Mouse (Mus musculus): ENCODE measurements around the gene Lrrc10. TPM values are rescaled to one million over a fixed set of nuclear protein-coding genes. Genes with fewer than 3 reads are reported as not detected.
A peak's percentile ranks its signal among the peaks of the same experiment; 100 is the strongest.
"Not testable (repeated sequence)": the region's sequence is repeated elsewhere in the genome, so short reads cannot be mapped to it uniquely, and the experiment has no call there.

Lrrc10 gene
- total RNA-seq, 2 experiments from 2014 or later: not detected

DNA sequence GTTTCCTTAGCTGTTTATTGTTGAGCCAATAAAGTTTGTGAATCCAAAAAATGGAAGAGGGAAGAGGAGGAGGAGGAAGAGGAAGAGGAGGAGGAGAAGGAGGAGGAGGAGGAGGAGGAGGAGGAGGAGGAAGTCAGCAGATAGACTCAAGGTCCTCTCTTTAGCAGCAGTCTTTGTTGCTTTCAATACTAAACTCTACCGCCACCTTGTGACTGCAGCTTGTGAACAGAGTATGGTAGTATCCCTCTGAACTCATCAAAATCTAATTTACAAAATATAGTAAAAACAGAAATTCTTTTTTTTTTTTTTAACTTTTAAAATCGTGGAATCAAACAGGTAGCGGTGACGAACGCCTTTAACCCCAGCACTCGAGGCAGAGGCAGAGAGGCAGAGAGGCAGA lies 4.8 kb upstream of the Lrrc10 start:
- no peak for ATAC-seq (replicated peaks; ENCODE audit: low FRiP score, poor library complexity, severe bottlenecking)

DNA sequence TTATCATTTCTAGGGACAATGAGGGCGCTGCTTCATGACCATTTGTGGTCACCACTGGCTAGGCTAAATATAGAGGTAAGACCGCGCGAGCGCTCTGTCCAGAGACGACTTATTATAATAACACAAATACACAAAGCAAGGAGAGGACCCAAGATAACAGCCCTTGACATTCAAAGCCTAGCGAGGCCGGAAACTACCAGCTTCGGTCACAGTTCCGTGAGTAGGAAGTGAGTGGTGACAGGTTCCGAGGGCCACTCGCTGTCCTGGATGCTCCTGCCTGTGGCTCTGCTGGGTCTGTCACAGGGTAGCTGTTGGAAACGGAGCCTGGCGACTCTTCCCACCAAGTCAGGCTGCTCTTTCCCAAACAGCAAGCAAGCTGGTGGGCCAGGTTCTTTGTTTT lies 2.8 kb upstream of the Lrrc10 start:
- ATAC-seq (replicated peaks; ENCODE audit: low FRiP score, poor library complexity, severe bottlenecking): no peak

DNA sequence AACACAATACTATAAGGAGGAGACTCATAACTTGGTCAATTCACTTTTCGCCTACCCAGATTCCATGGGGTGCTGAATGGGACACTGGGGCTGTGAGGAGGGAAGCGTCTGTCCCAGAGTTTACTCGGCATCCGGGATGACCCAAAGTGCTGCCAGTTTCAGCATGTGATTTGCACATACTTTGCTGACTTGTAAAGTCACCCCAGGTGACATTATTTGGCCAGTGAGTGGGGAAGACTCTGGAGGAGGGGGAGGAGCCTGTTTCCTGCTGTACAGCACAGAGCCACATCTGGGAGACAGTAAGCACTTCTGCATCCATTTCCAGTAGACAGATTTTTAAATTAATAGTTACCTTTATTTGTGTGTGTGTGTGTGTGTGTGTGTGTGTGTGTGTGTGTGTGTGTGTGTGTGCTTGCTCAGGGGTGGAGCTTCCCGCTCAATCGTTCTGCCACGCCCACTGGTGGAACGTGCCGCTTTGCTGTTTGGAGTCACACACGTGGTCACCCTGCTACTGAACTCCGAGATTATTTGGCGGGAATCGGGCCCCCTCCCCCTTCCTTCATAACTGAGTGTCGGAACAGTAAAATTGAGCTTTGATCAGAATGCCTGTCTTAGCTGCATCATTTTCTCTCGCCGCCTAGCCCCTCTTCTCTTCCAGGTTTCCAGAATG lies 1.5 kb upstream of the Lrrc10 start:
- not testable (repeated sequence) for ATAC-seq (replicated peaks; ENCODE audit: low FRiP score, poor library complexity, severe bottlenecking)

DNA sequence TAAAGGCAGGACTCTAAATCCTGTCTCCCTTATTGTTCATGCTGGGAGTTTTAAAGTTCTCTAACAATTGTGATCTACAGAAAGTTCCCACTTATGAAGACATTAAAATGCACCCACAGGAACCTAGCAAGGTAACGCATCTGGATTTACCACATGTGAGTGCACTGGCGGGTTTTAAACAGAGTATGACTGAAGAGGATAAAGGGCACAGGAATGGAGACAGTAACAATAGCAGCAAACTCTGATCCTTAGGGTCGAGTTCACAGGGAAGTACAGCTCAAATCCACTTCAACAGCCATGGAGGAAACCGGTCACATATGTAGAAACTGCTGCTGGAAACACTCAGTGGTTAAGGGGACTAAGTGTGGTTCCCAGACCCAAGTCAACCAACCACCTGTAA lies 4.1 kb downstream of the Lrrc10 start:
- ATAC-seq (replicated peaks; ENCODE audit: low FRiP score, poor library complexity, severe bottlenecking): no peak

DNA sequence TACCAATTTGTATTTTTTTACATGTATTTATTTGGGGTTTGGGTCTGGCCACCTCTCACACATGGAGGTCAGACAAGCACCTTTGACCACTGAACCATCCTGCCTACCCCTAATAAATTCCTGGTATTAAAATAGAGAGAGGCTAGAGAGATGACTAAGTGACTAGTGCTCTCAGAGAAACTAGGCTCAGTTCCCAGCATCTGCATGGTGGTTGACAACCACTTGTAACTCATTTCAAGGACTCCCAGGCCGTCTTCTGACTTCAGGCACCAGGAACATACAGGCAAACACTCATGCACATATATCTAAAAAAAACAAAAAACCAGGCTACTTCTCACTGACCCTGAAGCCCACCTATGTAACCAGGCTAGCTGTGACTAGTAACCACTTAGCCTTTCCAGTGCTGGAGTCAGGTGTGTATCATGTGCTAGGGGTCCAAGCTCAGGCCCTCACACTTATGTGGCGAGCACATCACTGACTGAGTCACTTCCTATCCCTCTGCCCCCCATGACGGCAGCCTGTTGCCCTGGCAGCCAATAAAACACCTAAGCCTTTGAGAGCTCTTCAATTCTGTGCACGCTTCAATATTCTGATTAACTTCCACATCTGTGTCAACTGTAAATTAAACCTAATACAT lies 4.9 kb downstream of the Lrrc10 start:
- ATAC-seq (replicated peaks; ENCODE audit: low FRiP score, poor library complexity, severe bottlenecking): no peak

DNA sequence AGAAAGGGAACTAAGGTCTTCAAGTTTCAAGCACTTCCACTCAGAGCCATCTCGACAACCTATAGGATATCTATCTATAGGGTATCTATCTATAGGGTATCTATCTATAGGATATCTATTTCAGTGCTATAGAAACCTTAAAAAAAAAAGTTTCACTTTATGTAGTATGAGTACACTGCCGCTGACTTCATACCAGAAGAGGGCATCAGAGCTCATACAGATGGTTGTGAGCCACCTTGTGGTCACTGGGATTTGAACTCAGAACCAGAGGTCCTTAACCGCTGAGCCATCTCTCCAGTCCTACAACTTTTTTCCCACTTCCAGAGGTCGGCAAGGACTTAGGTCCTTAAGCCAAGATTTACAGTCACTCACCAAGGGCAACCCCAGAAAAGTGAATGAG lies 10.5 kb downstream of the Lrrc10 start:
- no peak for ATAC-seq (replicated peaks; ENCODE audit: low FRiP score, poor library complexity, severe bottlenecking)

DNA sequence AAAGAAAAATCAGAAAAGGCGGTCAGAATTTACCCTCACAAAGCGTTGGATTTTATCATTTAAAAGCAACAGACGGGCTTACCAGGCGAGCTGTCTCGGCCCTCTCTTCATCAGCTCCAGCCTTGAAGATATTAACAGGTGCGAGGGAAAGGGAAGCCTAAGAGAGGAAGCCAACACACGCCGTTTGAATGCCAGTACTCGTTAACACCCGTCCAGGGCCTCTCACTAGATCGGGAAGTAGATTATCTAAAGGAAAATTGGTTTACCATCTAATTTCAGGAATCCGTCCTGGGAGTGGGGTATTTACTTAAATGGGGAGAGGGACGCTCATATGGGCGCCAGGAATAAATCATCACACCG lies 17.7 kb downstream of the Lrrc10 start:
- ATAC-seq (replicated peaks; ENCODE audit: low FRiP score, poor library complexity, severe bottlenecking): peak; percentile 33

DNA sequence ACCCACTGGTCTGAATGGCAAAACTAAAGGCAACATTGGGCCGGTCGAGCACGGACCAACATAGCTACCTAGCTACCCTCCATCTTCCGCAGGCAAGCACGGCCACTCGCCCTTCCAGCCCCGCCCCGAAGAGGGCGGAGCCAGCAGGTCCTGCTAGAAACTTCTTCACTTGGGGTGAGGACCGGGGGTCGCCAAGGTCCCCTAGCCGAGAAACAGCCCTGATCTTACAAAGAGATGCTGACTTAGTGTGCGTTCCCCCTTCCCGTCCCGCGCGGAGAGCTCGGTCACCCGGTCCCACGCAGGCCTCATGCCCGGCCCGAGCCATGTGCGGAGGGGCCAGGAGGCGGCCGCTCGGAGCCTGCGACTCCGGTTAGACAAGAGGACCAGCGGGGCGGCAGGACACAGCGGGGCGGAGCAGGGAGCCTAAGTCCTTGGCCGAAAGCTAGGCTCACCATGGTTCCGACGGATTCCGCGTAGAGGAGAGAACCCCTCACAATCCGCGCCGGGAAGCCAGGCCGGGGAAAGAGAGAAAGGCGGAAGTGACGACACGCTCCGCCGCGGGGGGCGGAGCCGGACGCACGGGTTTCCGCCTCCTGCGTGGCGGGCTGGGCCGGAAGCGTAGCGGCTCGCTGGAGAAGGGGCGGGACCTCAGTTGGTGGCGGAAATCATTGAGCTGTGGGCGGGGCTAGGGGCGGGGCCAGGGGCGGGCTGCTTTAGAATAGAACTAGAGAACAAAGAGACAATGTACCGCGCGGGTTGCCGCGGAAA lies 18.3 kb downstream of the Lrrc10 start, which contains the start of gene Cct2:
TSS of gene Cct2 (minus strand) at position 561 of the 768 bp plus-strand sequence.
- peak; percentile 95 for ATAC-seq (replicated peaks; ENCODE audit: low FRiP score, poor library complexity, severe bottlenecking)

DNA sequence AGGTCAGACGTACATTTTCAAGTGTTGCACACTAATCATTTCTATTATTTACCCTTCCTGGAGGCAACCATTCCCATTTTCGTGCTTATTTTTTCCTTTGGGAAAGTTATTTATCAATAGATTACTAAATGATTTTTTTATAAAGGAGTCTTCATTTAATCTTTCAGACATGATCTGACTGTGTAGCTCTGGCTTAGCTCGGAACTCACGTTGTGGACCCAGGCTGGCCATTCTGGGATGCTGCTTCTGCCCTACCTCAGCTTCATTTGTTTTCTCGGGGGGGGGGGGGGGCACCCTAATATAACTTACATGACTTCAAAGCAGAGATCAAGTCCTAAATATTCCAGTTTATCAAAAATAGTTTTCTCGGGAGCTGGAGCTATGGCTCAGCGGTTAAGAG lies 18.9 kb downstream of the Lrrc10 start:
- no peak for ATAC-seq (replicated peaks; ENCODE audit: low FRiP score, poor library complexity, severe bottlenecking)

DNA sequence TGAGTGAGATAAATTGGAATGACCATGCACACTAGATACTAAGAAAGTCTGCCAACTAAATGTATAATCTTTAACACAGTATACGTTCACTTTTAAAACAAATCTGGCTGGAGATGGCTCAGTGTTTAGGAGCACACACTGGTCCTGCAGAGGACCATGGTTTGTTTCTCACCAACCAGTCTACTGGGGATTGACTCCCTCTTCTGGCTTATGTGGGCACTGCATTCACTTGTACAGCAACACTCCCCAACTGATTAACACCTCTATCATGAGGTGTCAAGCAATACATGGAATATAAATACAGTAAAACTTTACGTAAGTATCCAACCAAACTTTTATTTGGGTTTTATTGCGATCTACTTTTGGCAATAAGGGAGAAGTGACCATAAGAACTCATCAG lies 24.0 kb downstream of the Lrrc10 start:
- ATAC-seq (replicated peaks; ENCODE audit: low FRiP score, poor library complexity, severe bottlenecking): peak; percentile 38; the same call in 1 of the 2 replicates

DNA sequence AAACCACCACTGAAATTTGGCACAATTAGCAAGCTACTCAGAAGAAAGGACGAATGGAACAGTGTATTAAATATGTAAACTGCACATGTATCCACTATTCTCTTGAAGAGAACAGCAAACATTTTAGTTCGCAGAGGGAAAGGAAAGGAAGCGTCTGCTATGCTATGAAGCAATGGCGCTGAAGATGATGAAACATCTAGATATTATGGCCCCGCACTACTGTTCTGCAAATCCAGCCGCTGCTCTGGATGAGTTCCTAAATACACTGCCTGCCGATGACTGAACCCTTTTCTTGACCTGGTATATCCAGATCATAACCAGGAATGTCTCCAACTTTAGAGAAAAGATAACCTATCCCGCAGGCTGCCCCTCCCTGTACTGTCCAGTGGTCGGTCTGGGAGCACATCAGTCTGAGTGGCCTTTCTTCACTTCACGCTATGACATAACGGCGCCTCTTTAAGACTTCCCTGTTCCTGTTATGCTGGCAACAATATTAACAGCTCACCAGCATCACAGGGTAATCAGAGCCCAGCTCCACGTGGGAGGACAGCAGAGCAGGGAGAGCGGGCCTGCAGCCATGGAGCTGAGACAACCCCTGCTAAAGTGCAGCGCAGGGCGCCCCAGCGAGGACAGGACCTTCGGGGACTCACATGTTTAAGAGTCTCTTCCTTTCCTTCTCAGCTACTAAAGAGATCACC lies 27.2 kb downstream of the Lrrc10 start:
- no peak for ATAC-seq (replicated peaks; ENCODE audit: low FRiP score, poor library complexity, severe bottlenecking)

DNA sequence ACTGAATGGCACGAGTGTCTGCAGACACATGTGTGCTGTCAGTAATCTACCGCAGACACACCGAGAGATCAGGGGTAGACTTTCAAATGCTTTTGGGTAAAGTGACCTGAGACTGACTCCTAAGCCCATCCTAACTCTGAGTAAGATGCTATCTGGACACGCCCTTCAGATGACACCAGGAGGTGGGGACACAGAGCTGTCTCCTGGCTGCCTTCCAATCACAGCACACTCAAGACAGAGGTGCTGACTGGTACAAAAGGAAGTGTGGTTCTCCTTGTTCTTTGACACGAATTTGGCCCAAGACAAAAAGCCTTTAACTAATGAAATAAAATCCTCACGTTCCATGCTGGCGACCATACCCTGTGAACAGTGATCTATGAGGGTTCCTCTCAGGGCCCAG lies 28.0 kb downstream of the Lrrc10 start:
- ATAC-seq (replicated peaks; ENCODE audit: low FRiP score, poor library complexity, severe bottlenecking): no peak

DNA sequence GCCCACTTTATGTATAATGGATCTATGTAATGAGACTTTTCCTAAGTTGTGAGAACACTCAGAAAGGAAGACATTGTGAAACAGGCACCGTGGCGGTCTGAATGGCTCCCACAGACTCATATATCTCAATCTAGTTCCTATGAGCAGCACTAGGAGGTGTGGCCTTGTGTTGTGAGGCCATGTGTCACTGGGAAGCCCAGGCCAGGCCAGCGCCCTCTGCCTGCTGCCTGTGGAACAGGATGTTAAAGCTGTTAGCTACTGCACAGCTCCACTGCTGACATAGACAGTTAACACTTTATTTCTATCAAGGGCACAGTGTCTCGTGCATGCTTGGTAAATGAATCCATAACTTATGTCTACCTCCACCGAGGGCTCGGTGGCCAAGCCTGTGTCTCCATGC lies 33.1 kb downstream of the Lrrc10 start:
- peak; percentile 77 for ATAC-seq (replicated peaks; ENCODE audit: low FRiP score, poor library complexity, severe bottlenecking)

DNA sequence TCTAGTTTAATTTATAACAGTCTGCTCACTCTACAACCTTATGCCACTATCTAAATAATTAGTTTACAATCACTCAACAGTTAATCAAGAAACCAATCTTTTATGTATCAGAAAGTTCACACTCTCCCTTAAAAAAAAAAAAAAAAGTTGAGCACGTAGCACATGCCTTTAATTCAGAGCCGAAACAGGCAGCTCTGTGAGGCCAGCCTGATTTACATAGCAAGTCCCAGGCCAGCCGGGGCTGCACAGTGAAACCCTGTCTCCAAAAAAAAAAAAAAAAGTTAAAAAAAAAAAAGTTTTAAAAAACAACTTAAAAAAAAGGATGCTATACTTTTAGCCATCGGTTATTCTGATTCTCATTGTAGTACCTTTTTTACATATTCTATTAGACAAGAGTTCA lies 36.2 kb downstream of the Lrrc10 start:
- ATAC-seq (replicated peaks; ENCODE audit: low FRiP score, poor library complexity, severe bottlenecking): no peak

DNA sequence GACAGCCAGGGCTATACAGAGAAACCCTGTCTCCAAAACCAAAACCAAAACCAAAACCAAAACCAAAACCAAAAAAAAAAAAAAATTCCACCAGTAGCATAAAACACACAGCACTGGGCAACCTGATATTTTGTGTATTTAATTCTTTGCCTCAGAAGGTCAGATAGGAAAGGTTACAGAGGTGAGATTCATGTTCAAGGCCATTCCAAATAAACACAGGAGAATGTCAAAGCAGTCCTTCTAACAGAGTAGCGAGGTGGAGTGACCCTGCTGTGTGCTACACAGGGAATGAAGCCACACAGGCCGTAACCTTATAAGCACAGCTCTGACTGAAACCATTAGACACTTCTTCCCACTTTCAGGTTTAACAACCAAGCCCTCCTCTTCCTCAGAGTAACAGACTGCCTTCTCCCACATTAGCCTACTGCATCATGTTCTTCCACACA lies 36.8 kb downstream of the Lrrc10 start:
- ATAC-seq (replicated peaks; ENCODE audit: low FRiP score, poor library complexity, severe bottlenecking): no peak

DNA sequence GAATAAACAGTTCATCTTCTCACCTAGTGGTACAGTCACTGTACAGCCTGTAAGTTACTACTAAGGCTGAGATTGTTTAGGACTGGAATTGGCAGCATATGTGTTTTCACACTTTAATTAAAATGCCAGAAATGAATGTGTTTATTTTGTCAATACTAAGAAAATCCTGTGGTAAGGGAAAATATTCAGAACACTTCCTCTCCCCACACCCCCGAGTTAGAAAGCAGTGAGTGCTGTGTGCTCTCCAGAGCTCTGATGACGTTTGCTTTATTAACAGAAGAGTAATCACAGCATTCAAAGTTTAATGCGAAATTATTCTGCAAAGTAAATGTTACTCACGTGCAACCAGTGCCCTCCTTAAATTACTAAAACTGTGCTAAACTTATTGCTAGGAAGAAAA lies 44.5 kb downstream of the Lrrc10 start:
- no peak for ATAC-seq (replicated peaks; ENCODE audit: low FRiP score, poor library complexity, severe bottlenecking)

DNA sequence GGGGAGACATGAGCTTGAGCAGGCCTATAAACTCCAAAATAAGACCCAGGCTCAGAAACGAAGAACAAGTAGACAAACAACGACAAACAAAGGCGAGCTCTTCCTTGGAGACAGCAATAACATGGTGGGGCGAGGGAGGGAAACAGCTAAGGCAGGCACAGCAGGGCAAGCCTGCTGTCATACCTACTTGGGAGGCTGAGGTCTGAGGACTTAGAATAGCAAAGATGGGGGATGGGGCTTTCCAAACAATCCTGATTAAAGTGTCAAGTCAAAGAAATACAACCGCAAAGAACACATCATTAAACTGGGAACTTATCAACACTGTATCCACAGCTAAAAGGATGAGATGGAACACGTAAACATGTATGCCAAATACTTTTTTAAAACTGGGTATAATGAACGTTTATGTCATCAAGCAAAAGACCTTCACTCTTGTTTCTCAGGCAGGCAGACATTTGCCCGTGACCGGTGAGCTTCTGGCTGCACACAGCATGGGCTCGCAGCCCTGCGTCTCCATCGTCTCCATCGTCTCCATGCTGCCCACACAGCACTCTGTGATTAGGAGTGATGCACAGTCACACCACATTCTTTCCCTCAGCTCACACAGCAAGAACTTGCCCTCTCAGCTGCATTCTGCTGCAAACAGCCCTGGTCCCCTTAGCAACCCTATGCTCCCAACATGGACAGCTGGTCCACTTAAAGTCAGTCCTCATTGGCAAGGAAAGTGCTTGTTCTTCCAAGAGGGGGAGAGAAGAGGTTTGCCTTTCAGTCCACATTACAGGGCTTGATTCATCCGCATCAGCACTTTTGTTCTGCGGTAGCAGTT lies 49.6 kb downstream of the Lrrc10 start:
- no peak for ATAC-seq (replicated peaks; ENCODE audit: low FRiP score, poor library complexity, severe bottlenecking)

DNA sequence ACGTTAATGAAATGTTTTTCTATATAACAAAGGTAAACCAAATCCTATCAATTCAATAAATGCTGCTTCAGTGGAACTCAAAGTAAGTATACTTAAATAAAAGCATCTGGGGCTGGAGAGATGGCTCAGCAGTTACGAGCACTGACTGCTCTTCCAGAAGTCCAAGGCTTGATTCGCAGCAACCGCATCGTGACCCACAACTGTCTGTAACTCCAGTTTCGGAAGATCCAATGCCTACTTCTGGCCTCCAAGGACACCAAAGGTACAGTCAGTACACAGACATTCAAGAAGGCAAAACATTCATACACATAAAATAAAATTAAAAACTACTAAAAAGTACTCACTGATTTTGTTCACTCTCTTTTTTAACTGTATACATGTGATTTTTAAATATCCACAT lies 51.0 kb downstream of the Lrrc10 start:
- no peak for ATAC-seq (replicated peaks; ENCODE audit: low FRiP score, poor library complexity, severe bottlenecking)
